Mouse (Mus musculus): ENCODE measurements around the gene Vpreb3.

DNA sequence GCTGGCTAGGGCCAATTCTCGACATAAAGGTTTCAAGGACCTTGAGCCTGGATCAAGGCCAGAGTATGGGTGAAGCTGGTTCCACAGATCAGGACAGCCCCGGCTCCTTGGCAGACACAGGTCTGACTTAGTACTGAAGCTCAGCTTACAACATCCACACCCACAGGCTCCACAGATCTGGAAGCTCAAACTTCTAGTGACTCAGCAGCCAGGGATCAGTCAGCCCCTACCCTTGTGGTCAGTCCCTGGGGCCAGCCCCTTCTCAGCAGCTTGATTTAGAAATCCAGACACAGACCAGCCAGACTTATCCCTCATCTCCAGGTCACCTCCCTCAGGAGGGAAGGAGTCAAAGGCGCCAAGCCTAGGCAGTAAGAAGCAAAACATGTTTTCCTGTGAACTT lies 44.0 kb upstream of the Vpreb3 start:
- no peak for TF ChIP-seq CTCF (IDR thresholded peaks at IDR 0.05; ENCODE audit: borderline replicate concordance, control insufficient read depth, extremely low read depth, insufficient read depth, low read length, poor library complexity)
- TF ChIP-seq POLR2A (IDR thresholded peaks at IDR 0.05; ENCODE audit: control insufficient read depth, extremely low read depth, insufficient read depth, low read length, poor library complexity) = no peak
